Mouse (Mus musculus) limb, embryonic 14.5 days (tissue): Measurements from ENCODE around the gene Gm597. TPM values are rescaled to one million over a fixed set of nuclear protein-coding genes. Genes with fewer than 3 reads are reported as not detected.

Experiments
- ATAC-seq: fragments of 200-750 bp; cut with Nextera tagmentation; 2 replicates; pipeline ENCODE4 v1.8.0; 2017; ENCODE audit warnings: low read depth, moderate number of reproducible peaks, moderate TSS enrichment; ENCODE audit not compliant: low FRiP score
- DNase-seq: peaks from one replicate; pipeline ENCODE4 v3.0.0-alpha.2; 2015; ENCODE audit warnings: low spot score
- H3K27ac ChIP-seq: fragments of 300-500 bp; sonication (generic); replicated peaks from 2 replicates; pipeline ENCODE4 v1.5.1; 2014; ENCODE audit warnings: low read depth, mild to moderate bottlenecking, low read length, moderate library complexity, mixed read lengths
- H3K27me3 ChIP-seq: fragments of 300-500 bp; sonication (generic); 2 replicates; pipeline ENCODE4 v1.6.1; 2014; ENCODE audit warnings: low read length, mixed read lengths; ENCODE audit not compliant: control insufficient read depth, insufficient read depth
- H3K36me3 ChIP-seq: fragments of 300-500 bp; sonication (generic); 2 replicates; pipeline ENCODE4 v1.6.1; 2014; ENCODE audit warnings: mild to moderate bottlenecking, low read length, moderate library complexity, mixed read lengths; ENCODE audit not compliant: control insufficient read depth, insufficient read depth
- H3K4me1 ChIP-seq: fragments of 300-500 bp; sonication (generic); 2 replicates; pipeline ENCODE4 v1.6.1; 2014; ENCODE audit warnings: antibody characterized with exemption, low read length, mixed read lengths; ENCODE audit not compliant: control insufficient read depth, insufficient read depth
- H3K4me2 ChIP-seq: fragments of 300-500 bp; sonication (generic); replicated peaks from 2 replicates; pipeline ENCODE4 v1.6.1; 2014; ENCODE audit warnings: low read depth, mild to moderate bottlenecking, low read length, moderate library complexity; ENCODE audit not compliant: severe bottlenecking
- H3K4me3 ChIP-seq: fragments of 300-500 bp; sonication (generic); replicated peaks from 2 replicates; pipeline ENCODE4 v1.5.1; 2014; ENCODE audit warnings: low read length
- H3K9ac ChIP-seq: fragments of 300-500 bp; sonication (generic); 2 replicates; pipeline ENCODE4 v1.6.1; 2014; ENCODE audit warnings: mild to moderate bottlenecking, low read depth, low read length, moderate library complexity; ENCODE audit not compliant: severe bottlenecking
- H3K9me3 ChIP-seq: fragments of 300-500 bp; sonication (generic); 2 replicates; pipeline ENCODE4 v1.6.1; 2016; ENCODE audit warnings: low read length; ENCODE audit not compliant: control insufficient read depth
- POLR2A ChIP-seq: fragments of 200-500 bp; IDR thresholded peaks from 2 replicates; pipeline ENCODE4 v1.8.0; 2012; ENCODE audit warnings: inconsistent platforms, mild to moderate bottlenecking, moderate library complexity, borderline replicate concordance; ENCODE audit not compliant: insufficient read depth, insufficient read length; ENCODE audit errors: extremely low read depth
- WGBS: fragments of 180-500 bp; shearing (Covaris S2); extraction: QIAGEN DNeasy Blood & Tissue Kit; methylation state at CpG from one replicate; pipeline ENCODE4 v1.1.7; 2014; 5-methylcytosine and 5-hydroxymethylcytosine counted together
- polyA plus RNA-seq, 2 experiments: library from polyadenylated mRNA; depleted of rRNA in 1 of 2; stranded (reverse) in 1 of 2; unstranded in 1 of 2; fragments of >200 nt; fragmentation: Nextera tagmentation in 1 of 2; extraction: Ambion mirVana in 1 of 2; gene quantifications; 2 replicates each; pipeline versions ENCODE4 v1.2.1 to v1.2.3; 2012 to 2014

The Gm597 gene
- polyA plus RNA-seq (2012; rRNA removed): not detected in 2 replicates
- polyA plus RNA-seq (2014; fragmentation: Nextera tagmentation; extraction: Ambion mirVana): not detected in 2 replicates

GRCm38 (mm10) chr1:28780152-28780551, at the start of gene Gm597:
Gene Gm597 (minus strand): TSS chr1:28780252.
- H3K9me3 ChIP-seq: no peaks in the 10 kb centered on the region

GRCm38 (mm10) chr1:28807689-28808088, 27.6 kb upstream of the Gm597 start:
- no peak for DNase-seq
- no peak overlapping the region for H3K4me3 ChIP-seq
- no peak overlapping the region for H3K27ac ChIP-seq
- ATAC-seq: no peak
- no peak overlapping the region for H3K9ac ChIP-seq
- no peak overlapping the region for H3K4me2 ChIP-seq
- H3K9me3 ChIP-seq: no peaks in the 10 kb centered on the region
- H3K4me1 ChIP-seq: no peaks in the 10 kb centered on the region
- no peaks in the 10 kb centered on the region for H3K36me3 ChIP-seq
- WGBS: 96% methylated on average over 1 of the region's 1 CpGs
- TF ChIP-seq POLR2A: no peak
- no peaks in the 10 kb centered on the region for H3K27me3 ChIP-seq

More at GRCm38 (mm10) chr1:28780152-28780551, at the start of gene Gm597:
- Histone ChIP-seq H3K4me3 (no peak within 1 kb of the TSS), H3K4me2 (no peak within 1 kb of the TSS), H3K36me3 (no peaks in the 10 kb centered on the region), H3K9ac (no peak within 1 kb of the TSS), H3K27ac (no peak within 1 kb of the TSS), H3K27me3 (no peaks in the 10 kb centered on the region), H3K4me1 (no peaks in the 10 kb centered on the region)
- TF ChIP-seq POLR2A: no peak
- DNase-seq: no peak
- no peak for ATAC-seq

GRCm38 (mm10) chr1:28806618-28807017, 26.6 kb upstream of the Gm597 start:
- TF ChIP-seq POLR2A: no peak
- ATAC-seq: no peak
- no peak overlapping the region for H3K27ac ChIP-seq

GRCm38 (mm10) chr1:28800881-28801280, 20.8 kb upstream of the Gm597 start:
- H3K4me2 ChIP-seq: no peak overlapping the region
- 77% methylated on average over 14 of the region's 14 CpGs for WGBS
- ATAC-seq: no peak
- no peaks in the 10 kb centered on the region for H3K27me3 ChIP-seq
- H3K9ac ChIP-seq: no peak overlapping the region
- DNase-seq: no peak
- H3K9me3 ChIP-seq: no peaks in the 10 kb centered on the region
- H3K36me3 ChIP-seq: no peaks in the 10 kb centered on the region
- H3K4me1 ChIP-seq: no peaks in the 10 kb centered on the region
- H3K27ac ChIP-seq: no peak overlapping the region
- no peak for TF ChIP-seq POLR2A
- H3K4me3 ChIP-seq: no peak overlapping the region

More at GRCm38 (mm10) chr1:28806618-28807017, 26.6 kb upstream of the Gm597 start:
- Histone ChIP-seq H3K27me3 (no peaks in the 10 kb centered on the region), H3K36me3 (no peaks in the 10 kb centered on the region), H3K4me2 (no peak overlapping the region), H3K4me3 (no peak overlapping the region), H3K9ac (no peak overlapping the region), H3K9me3 (no peaks in the 10 kb centered on the region), H3K4me1 (no peaks in the 10 kb centered on the region)
- no peak for DNase-seq
